Mouse (Mus musculus) olfactory bulb, adult 2 months (tissue): ENCODE data around the gene Lck.

Experiments
- CTCF ChIP-seq: fragments of 200-500 bp; IDR thresholded peaks from 2 replicates; pipeline ENCODE4 v1.5.1; 2012; ENCODE audit warnings: low read depth, mild to moderate bottlenecking, low read length, moderate library complexity; ENCODE audit not compliant: insufficient read depth
- POLR2A ChIP-seq: fragments of 200-500 bp; IDR thresholded peaks from 2 replicates; pipeline ENCODE4 v1.6.1; 2012; ENCODE audit warnings: mild to moderate bottlenecking, low read depth, low read length, moderate library complexity; ENCODE audit not compliant: insufficient read depth

- TF ChIP-seq POLR2A: no peak
- TF ChIP-seq CTCF: no peak
Observed at GRCm38 (mm10) chr4:129571551-129572084, 1.8 kb downstream of the Lck start.
